Mouse (Mus musculus) brain, embryonic 14.5 days (tissue): ENCODE measurements at regions not wholly inside any gene's neighbourhood (a gene's known extent, or its start where the extent isn't known, plus 50 kb on each side); places are given as distances from the start of the nearest gene placed in this dataset.

Experiments
- CTCF ChIP-seq: fragments of 200-500 bp; IDR thresholded peaks from 2 replicates; pipeline ENCODE4 v1.5.1; 2012; ENCODE audit warnings: inconsistent platforms, mild to moderate bottlenecking, moderate library complexity, borderline replicate concordance; ENCODE audit not compliant: insufficient read depth, insufficient read length; ENCODE audit errors: extremely low read depth
- POLR2A ChIP-seq: fragments of 200-500 bp; IDR thresholded peaks from 2 replicates; pipeline ENCODE4 v1.6.1; 2012; ENCODE audit warnings: mild to moderate bottlenecking, inconsistent platforms, borderline replicate concordance; ENCODE audit not compliant: poor library complexity, insufficient read depth, insufficient read length, severe bottlenecking; ENCODE audit errors: extremely low read depth

- TF ChIP-seq CTCF = peak; percentile 64
- no peak for TF ChIP-seq POLR2A
Observed at GRCm38 (mm10) chr4:35417866-35418265, 191.9 kb upstream of the C9orf72 start.
